Mouse (Mus musculus): ENCODE results near the gene Hormad1.
"Not testable (repeated sequence)": the region's sequence is repeated elsewhere in the genome, so short reads cannot be mapped to it uniquely, and the experiment has no call there.

The Hormad1 gene

GRCm38 (mm10) chr3:95561826-95562225, 2.3 kb downstream of the Hormad1 start:
- no peak for DNase-seq (ENCODE audit: low spot score in 2 of 2)

GRCm38 (mm10) chr3:95569585-95569984, 10.1 kb downstream of the Hormad1 start:
- no peak for DNase-seq (ENCODE audit: low spot score in 2 of 2)

- no peak for DNase-seq (ENCODE audit: low spot score in 2 of 2)
These were observed 28.5 kb downstream of the Hormad1 start for GRCm38 (mm10) chr3:95587754-95588603.

GRCm38 (mm10) chr3:95588604-95589086, 29.2 kb downstream of the Hormad1 start, which contains the start of gene Golph3l:
TSS of gene Golph3l (plus strand) at chr3:95588934.
- peak; percentile 94 to 98 for DNase-seq (ENCODE audit: low spot score in 2 of 2)

GRCm38 (mm10) chr3:95598734-95599133, 39.3 kb downstream of the Hormad1 start:
- DNase-seq (ENCODE audit: low spot score in 2 of 2), result no peak

GRCm38 (mm10) chr3:95601287-95601686, 41.8 kb downstream of the Hormad1 start:
- no peak for DNase-seq (ENCODE audit: low spot score in 2 of 2)

GRCm38 (mm10) chr3:95606096-95606495, 46.6 kb downstream of the Hormad1 start:
- no peak for DNase-seq (ENCODE audit: low spot score in 2 of 2)

GRCm38 (mm10) chr3:95609195-95609594, 49.7 kb downstream of the Hormad1 start:
- no peak for DNase-seq (ENCODE audit: low spot score in 2 of 2)

GRCm38 (mm10) chr3:95613996-95614395, 54.5 kb downstream of the Hormad1 start:
- DNase-seq (ENCODE audit: low spot score in 2 of 2), result no peak

GRCm38 (mm10) chr3:95618511-95618910, 59.0 kb downstream of the Hormad1 start:
- no peak for DNase-seq (ENCODE audit: low spot score in 2 of 2)

GRCm38 (mm10) chr3:95621241-95621640, 61.8 kb downstream of the Hormad1 start:
- DNase-seq (ENCODE audit: low spot score in 2 of 2), result no peak

GRCm38 (mm10) chr3:95622421-95622820, 62.9 kb downstream of the Hormad1 start:
- not testable (repeated sequence) for DNase-seq (ENCODE audit: low spot score in 2 of 2)

- no peak for DNase-seq (ENCODE audit: low spot score in 2 of 2)
These were observed 64.1 kb downstream of the Hormad1 start for GRCm38 (mm10) chr3:95623551-95623950.

- DNase-seq (ENCODE audit: low spot score in 2 of 2), result not testable (repeated sequence)
These were observed 64.6 kb downstream of the Hormad1 start for GRCm38 (mm10) chr3:95623991-95624515.

- DNase-seq (ENCODE audit: low spot score in 2 of 2), result peak; percentile 96 to 99
These were observed 65.4 kb downstream of the Hormad1 start, which contains the start of gene Ensa for GRCm38 (mm10) chr3:95624628-95625503. TSS of gene Ensa (plus strand) at chr3:95624993.

GRCm38 (mm10) chr3:95627763-95628162, 68.3 kb downstream of the Hormad1 start:
- peak; percentile 77 to 86 for DNase-seq (ENCODE audit: low spot score in 2 of 2)

- DNase-seq (ENCODE audit: low spot score in 2 of 2), result peak; percentile 73 to 80
These were observed 70.3 kb downstream of the Hormad1 start for GRCm38 (mm10) chr3:95629755-95630154.

- DNase-seq (ENCODE audit: low spot score in 2 of 2), result no peak
These were observed 71.4 kb downstream of the Hormad1 start for GRCm38 (mm10) chr3:95630856-95631255.

GRCm38 (mm10) chr3:95631304-95631703, 71.8 kb downstream of the Hormad1 start:
- DNase-seq (ENCODE audit: low spot score in 2 of 2), result no peak

GRCm38 (mm10) chr3:95632648-95633588, 73.4 kb downstream of the Hormad1 start:
- no peak for DNase-seq (ENCODE audit: low spot score in 2 of 2)

- no peak for DNase-seq (ENCODE audit: low spot score in 2 of 2)
These were observed 76.2 kb downstream of the Hormad1 start for GRCm38 (mm10) chr3:95635636-95636035.

Measured in frontal cortex, postnatal 36 days (tissue).